ENCODE assay signal across 8 mouse cellular contexts in the genomic region with DNA sequence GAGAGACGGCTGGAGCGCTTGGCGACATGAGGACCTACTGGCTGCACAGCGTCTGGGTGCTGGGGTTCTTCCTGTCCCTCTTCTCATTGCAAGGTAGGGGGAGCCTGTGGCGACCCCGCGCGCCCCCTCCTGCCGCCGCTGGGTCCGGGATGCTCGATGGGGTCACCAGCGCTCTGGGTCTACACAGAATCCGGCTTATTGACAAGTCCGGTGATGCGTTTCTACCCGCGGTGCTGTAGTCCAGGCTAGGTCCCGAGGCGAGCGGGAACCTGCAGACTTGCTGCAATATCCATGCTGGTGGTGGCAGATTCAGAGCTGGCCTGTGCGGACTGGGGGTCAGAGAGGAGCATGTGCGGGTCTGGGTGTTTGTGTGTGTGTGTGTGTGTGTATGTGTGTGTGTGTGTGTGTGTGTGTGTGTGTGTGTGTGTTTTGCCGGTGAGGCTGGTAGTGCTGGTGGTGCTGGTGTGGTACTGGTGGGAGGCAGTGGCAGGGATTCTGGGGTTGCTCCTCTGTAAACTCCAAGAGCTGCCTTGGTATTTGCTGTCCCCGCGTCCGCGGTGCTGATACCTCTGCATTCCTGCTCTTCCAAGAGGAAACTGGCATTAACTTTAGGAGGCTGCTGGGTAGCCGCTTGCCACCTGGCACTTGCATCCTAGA. TPM values are rescaled to one million over a fixed set of nuclear protein-coding genes. Genes with fewer than 3 reads are reported as not detected.
DNase-seq lines count a peak whose midpoint lies in the region; ATAC-seq lines count a peak whose summit lies in the region.

No protein-coding gene starts in this region.

- peak overlapping the region; percentile 40 for H3K9ac ChIP-seq in heart, embryonic 15.5 days
- peak overlapping the region; percentile 76 for H3K9ac ChIP-seq in forebrain, embryonic 16.5 days (replicated peaks; ENCODE audit: low read depth, low read length)
- H3K9ac ChIP-seq in midbrain, embryonic 15.5 days = peak overlapping the region; percentile 66

- H3K4me3 ChIP-seq in heart, embryonic 15.5 days = peak overlapping the region; percentile 54
- H3K4me3 ChIP-seq in brown adipose tissue, adult 24 weeks (ENCODE audit: insufficient read depth, low read depth, low read length) = peak overlapping the region; percentile 31; the same call in 1 of the 2 replicates
- H3K4me3 ChIP-seq in forebrain, embryonic 16.5 days (replicated peaks; ENCODE audit: low read length) = peak overlapping the region; percentile 55
- H3K4me3 ChIP-seq in midbrain, embryonic 15.5 days = peak overlapping the region; percentile 54

- no peaks in the 10 kb centered on the region for H3K9me3 ChIP-seq in heart, embryonic 15.5 days (replicated peaks)
- H3K9me3 ChIP-seq in forebrain, embryonic 16.5 days (ENCODE audit: control insufficient read depth, low read length) = no peaks in the 10 kb centered on the region
- no peaks in the 10 kb centered on the region for H3K9me3 ChIP-seq in midbrain, embryonic 15.5 days

- ATAC-seq in heart, embryonic 15.5 days (replicated peaks; ENCODE audit: insufficient number of reproducible peaks, insufficient read depth, low FRiP score, low read depth) = no peak
- peak; percentile 34 for ATAC-seq in forebrain, embryonic 16.5 days
- ATAC-seq in midbrain, embryonic 15.5 days (replicated peaks) = peak; percentile 86

- H3K4me1 ChIP-seq in heart, embryonic 15.5 days (replicated peaks) = peaks cover 5% of the 10 kb centered on the region
- no peaks in the 10 kb centered on the region; the same call in 1 of the 2 replicates for H3K4me1 ChIP-seq in brown adipose tissue, adult 24 weeks (ENCODE audit: control insufficient read depth, insufficient read depth, insufficient read length, low read length)
- no peaks in the 10 kb centered on the region; the same call in 1 of the 2 replicates for H3K4me1 ChIP-seq in forebrain, embryonic 16.5 days (replicated peaks; ENCODE audit: control insufficient read depth, insufficient read depth, low read length)
- peaks cover 8% of the 10 kb centered on the region for H3K4me1 ChIP-seq in midbrain, embryonic 15.5 days

- peak overlapping the region; percentile 95 for H3K4me2 ChIP-seq in heart, embryonic 15.5 days
- H3K4me2 ChIP-seq in forebrain, embryonic 16.5 days (ENCODE audit: low read length) = peak overlapping the region; percentile 71
- peak overlapping the region; percentile 54 for H3K4me2 ChIP-seq in midbrain, embryonic 15.5 days

- no peak for DNase-seq in heart, adult 9 months (ENCODE audit: low spot score in 2 of 2)
- peak; percentile 36 to 38 for DNase-seq in left cerebral cortex, adult 18-20 months (ENCODE audit: low spot score in 2 of 2)
- DNase-seq in spleen, postnatal 4 days (ENCODE audit: low spot score in 2 of 2) = no peak
- no peak for DNase-seq in lung, adult 18-20 months

- 2% methylated on average over 29 of the region's 29 CpGs for WGBS in heart, embryonic 15.5 days
- WGBS in forebrain, embryonic 16.5 days = under 1% methylated on average over 29 of the region's 29 CpGs
- WGBS in midbrain, embryonic 15.5 days = under 1% methylated on average over 29 of the region's 29 CpGs

- 0 out of 2 replicates have a peak, but pooled peaks cover 4% of the 10 kb centered on the region for H3K27me3 ChIP-seq in heart, embryonic 15.5 days
- H3K27me3 ChIP-seq in forebrain, embryonic 16.5 days (replicated peaks; ENCODE audit: control insufficient read depth, insufficient read depth, low read length) = no peaks in the 10 kb centered on the region
- no peaks in the 10 kb centered on the region for H3K27me3 ChIP-seq in midbrain, embryonic 15.5 days (replicated peaks)

- H3K36me3 ChIP-seq in heart, embryonic 15.5 days = no peaks in the 10 kb centered on the region
- no peaks in the 10 kb centered on the region for H3K36me3 ChIP-seq in forebrain, embryonic 16.5 days (ENCODE audit: control insufficient read depth, insufficient read depth)
- H3K36me3 ChIP-seq in midbrain, embryonic 15.5 days (replicated peaks) = no peaks in the 10 kb centered on the region

- H3K27ac ChIP-seq in heart, embryonic 15.5 days = no peak overlapping the region
- no peak overlapping the region for H3K27ac ChIP-seq in brown adipose tissue, adult 24 weeks (replicated peaks; ENCODE audit: low read depth, low read length)
- peak overlapping the region; percentile 76 for H3K27ac ChIP-seq in forebrain, embryonic 16.5 days (ENCODE audit: low read length)
- peak overlapping the region; percentile 88 for H3K27ac ChIP-seq in midbrain, embryonic 15.5 days

RNA-seq across cellular contexts. Expression of gene Lsamp, which starts 0.6 kb away (rescaled TPM):
- 1.7 and 1.8 TPM in 2 replicates for polyA plus RNA-seq in heart, embryonic 15.5 days (2015; fragmentation: Nextera tagmentation; extraction: Ambion mirVana)
- polyA plus RNA-seq in brown adipose tissue, adult 24 weeks (2012; ENCODE audit: insufficient read depth, insufficient read length, missing spikeins) = 0.36 and 1.8 TPM in 2 replicates
- 45.5 and 68.1 TPM in 2 replicates for polyA plus RNA-seq in forebrain, embryonic 16.5 days (2015; fragmentation: Nextera tagmentation; extraction: Ambion mirVana)
- 100 to 1,000 TPM; 200 to 230 TPM for total RNA-seq in left cerebral cortex, adult 18-20 months (2021)
- 94.9 and 107 TPM in 2 replicates for polyA plus RNA-seq in midbrain, embryonic 15.5 days (2015; fragmentation: Nextera tagmentation; extraction: Ambion mirVana)

Comparison
In these comparisons a context has a peak if more than half of its experiments do, and no peak if none do; other contexts are left out.
1. H3K27ac ChIP-seq: peak in forebrain, embryonic 16.5 days (single experiment) and midbrain, embryonic 15.5 days (single experiment); none in heart, embryonic 15.5 days (single experiment) and brown adipose tissue, adult 24 weeks (single experiment).
2. DNase-seq: peak in left cerebral cortex, adult 18-20 months (2 of 2); none in heart, adult 9 months (0 of 2), spleen, postnatal 4 days (0 of 2) and lung, adult 18-20 months (0 of 2).
3. RNA of gene Lsamp, which starts 0.6 kb away (polyA plus RNA-seq): 94.9 to 107 TPM in midbrain, embryonic 15.5 days and 45.5 to 68.1 TPM in forebrain, embryonic 16.5 days; 1.7 to 1.8 TPM in heart, embryonic 15.5 days and 0.36 to 1.8 TPM in brown adipose tissue, adult 24 weeks; every median in the first group is over 10 times any median in the second.
4. Peak in every context shown above with its lines, with median percentiles within 50 percentile points of each other: H3K4me2 ChIP-seq, H3K4me3 ChIP-seq and H3K9ac ChIP-seq.